Mouse (Mus musculus) lung, embryonic 14.5 days (tissue): ENCODE data around the gene Cenpe. TPM values are rescaled to one million over a fixed set of nuclear protein-coding genes. Genes with fewer than 3 reads are reported as not detected.
A peak's percentile ranks its signal among the peaks of the same experiment; 100 is the strongest.

Experiments
- ATAC-seq: fragments of 200-750 bp; cut with Nextera tagmentation; 2 replicates; pipeline ENCODE4 v1.8.0; 2017; ENCODE audit warnings: mild to moderate bottlenecking, moderate TSS enrichment, moderate library complexity; ENCODE audit not compliant: insufficient read depth
- DNase-seq: peaks from one replicate; pipeline ENCODE4 v3.0.0-alpha.2; 2015
- H3K27ac ChIP-seq: fragments of 300-500 bp; sonication (generic); 2 replicates; pipeline ENCODE4 v1.5.1; 2014; ENCODE audit warnings: low read depth, mild to moderate bottlenecking, moderate library complexity
- H3K27me3 ChIP-seq: fragments of 300-500 bp; sonication (generic); 2 replicates; pipeline ENCODE4 v1.6.1; 2014; ENCODE audit warnings: low read length, control low read depth; ENCODE audit not compliant: insufficient read depth
- H3K36me3 ChIP-seq: fragments of 300-500 bp; sonication (generic); 2 replicates; pipeline ENCODE4 v1.6.1; 2014; ENCODE audit warnings: control low read depth; ENCODE audit not compliant: insufficient read depth
- H3K4me1 ChIP-seq: fragments of 300-500 bp; sonication (generic); 2 replicates; pipeline ENCODE4 v1.6.1; 2014; ENCODE audit warnings: antibody characterized with exemption, control low read depth; ENCODE audit not compliant: insufficient read depth
- H3K4me2 ChIP-seq: fragments of 300-500 bp; sonication (generic); 2 replicates; pipeline ENCODE4 v1.6.1; 2014; ENCODE audit warnings: mild to moderate bottlenecking
- H3K4me3 ChIP-seq: fragments of 300-500 bp; sonication (generic); 2 replicates; pipeline ENCODE4 v1.5.1; 2014; ENCODE audit warnings: low read depth, low read length
- H3K9ac ChIP-seq: fragments of 300-500 bp; sonication (generic); 2 replicates; pipeline ENCODE4 v1.6.1; 2014
- H3K9me3 ChIP-seq: fragments of 300-500 bp; sonication (generic); 2 replicates; pipeline ENCODE4 v1.6.1; 2016; ENCODE audit warnings: low read depth, low read length, control low read depth
- CTCF ChIP-seq: IDR thresholded peaks from 2 replicates; pipeline ENCODE4 v1.5.1; 2016; ENCODE audit warnings: antibody characterized with exemption, low read depth
- WGBS: fragments of 180-500 bp; shearing (Covaris S2); extraction: QIAGEN DNeasy Blood & Tissue Kit; methylation state at CpG from one replicate; pipeline ENCODE4 v1.1.7; 2014; 5-methylcytosine and 5-hydroxymethylcytosine counted together
- polyA plus RNA-seq: library from polyadenylated mRNA; unstranded; fragments of >200 nt; fragmentation: Nextera tagmentation; extraction: Ambion mirVana; gene quantifications from 2 replicates; pipeline ENCODE4 v1.2.1, GENCODE M21; 2014

The Cenpe gene
- polyA plus RNA-seq, 1 experiment from 2014 or later = 43.8 TPM

DNA sequence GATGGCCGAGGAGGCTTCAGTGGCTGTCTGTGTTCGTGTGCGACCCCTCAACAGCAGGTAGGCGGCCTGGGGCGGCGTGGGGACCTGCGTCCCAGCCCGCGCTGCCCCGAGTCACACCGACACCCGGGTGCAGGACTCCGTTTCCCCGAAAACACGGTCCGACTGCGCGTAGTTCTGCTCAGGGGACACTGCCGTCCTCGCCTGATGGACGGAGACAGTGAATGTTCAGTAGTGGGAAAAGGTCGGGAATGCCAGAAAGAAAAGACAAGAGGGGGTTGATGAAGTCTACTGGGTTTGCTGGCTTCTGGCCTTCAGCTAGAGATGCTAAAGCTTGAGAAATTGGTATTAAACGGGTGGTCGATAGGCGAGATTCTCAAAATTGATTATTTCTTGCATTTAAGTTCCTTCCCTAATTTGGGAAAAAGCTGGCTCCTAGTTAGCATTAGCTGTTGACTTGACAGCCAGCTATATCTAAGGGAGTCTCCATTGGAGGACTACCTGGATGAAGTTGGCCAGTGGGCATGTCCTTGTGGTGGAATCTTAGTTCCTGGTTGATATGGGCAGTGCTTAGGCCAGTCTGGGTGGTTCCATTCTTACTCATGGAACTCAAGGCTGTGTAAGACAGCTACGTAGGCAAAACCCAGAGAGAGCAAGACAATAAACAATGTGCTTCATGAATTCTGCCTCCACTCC lies 467 bp downstream of the Cenpe start:
- H3K36me3 ChIP-seq = peaks cover 25% of the 10 kb centered on the region
- no peaks in the 10 kb centered on the region for H3K27me3 ChIP-seq
- H3K9ac ChIP-seq = peak overlapping the region; percentile 83
- under 1% methylated on average over 26 of the region's 26 CpGs for WGBS
- H3K4me3 ChIP-seq = peak overlapping the region; percentile 95
- TF ChIP-seq CTCF = no peak
- peak; percentile 15 for DNase-seq
- peak; percentile 35 for ATAC-seq
- peak overlapping the region; percentile 46; the same call in 1 of the 2 replicates for H3K27ac ChIP-seq
- H3K4me2 ChIP-seq = peak overlapping the region; percentile 83
- peaks cover 8% of the 10 kb centered on the region for H3K4me1 ChIP-seq
- H3K9me3 ChIP-seq = no peaks in the 10 kb centered on the region

DNA sequence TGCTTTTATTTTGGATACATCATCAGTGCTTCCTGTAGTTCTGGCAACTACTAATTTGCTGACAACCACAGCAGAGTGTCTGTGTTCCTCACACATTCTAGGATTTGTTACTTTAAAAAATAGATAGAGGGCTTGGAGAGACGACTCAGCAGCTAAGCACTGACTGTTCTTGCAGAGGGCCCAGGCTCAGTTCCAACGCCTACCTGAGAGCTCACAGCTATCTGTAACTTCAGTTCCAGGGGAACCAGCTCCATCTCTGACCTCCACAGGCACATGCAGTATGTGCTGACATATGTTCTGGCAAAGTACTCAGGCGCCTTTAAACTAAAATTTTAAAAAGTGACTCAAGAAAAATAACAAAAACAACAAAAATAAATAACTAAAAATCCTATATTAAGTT lies 19.7 kb downstream of the Cenpe start:
- no peak overlapping the region for H3K4me3 ChIP-seq
- no peaks in the 10 kb centered on the region for H3K9me3 ChIP-seq
- no peak overlapping the region for H3K27ac ChIP-seq
- WGBS = 74% methylated on average over 3 of the region's 3 CpGs
- H3K4me1 ChIP-seq = no peaks in the 10 kb centered on the region
- H3K9ac ChIP-seq = no peak overlapping the region
- TF ChIP-seq CTCF = no peak
- no peaks in the 10 kb centered on the region for H3K27me3 ChIP-seq
- no peak for DNase-seq
- H3K4me2 ChIP-seq = no peak overlapping the region
- ATAC-seq = no peak
- H3K36me3 ChIP-seq = peaks cover 69% of the 10 kb centered on the region

DNA sequence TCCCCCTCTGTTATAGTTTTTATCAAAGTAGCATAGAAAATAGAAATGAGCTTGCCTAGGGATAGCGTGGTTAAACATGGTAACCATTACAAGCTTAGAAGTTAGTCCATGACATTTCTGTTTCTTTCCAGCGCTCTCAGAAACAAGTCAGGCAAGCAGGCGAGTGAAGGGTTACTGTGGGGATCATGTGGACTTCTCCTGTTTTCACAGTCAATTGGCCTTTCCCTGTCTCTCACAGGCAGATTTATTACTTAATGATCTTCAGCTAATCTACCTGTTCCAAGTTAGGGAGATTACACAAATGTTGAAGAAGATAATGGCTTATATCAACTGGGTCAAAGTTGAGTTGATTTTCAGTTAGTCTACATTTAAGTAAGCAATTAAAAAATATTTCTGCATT lies 20.1 kb downstream of the Cenpe start:
- Histone ChIP-seq H3K27me3 (no peaks in the 10 kb centered on the region), H3K36me3 (peaks cover 73% of the 10 kb centered on the region), H3K9ac (no peak overlapping the region), H3K4me3 (no peak overlapping the region), H3K9me3 (no peaks in the 10 kb centered on the region), H3K4me2 (no peak overlapping the region), H3K27ac (no peak overlapping the region), H3K4me1 (no peaks in the 10 kb centered on the region)
- ATAC-seq (no peak), DNase-seq (no peak)
- WGBS = 93% methylated on average over 3 of the region's 3 CpGs
- TF ChIP-seq CTCF = no peak

DNA sequence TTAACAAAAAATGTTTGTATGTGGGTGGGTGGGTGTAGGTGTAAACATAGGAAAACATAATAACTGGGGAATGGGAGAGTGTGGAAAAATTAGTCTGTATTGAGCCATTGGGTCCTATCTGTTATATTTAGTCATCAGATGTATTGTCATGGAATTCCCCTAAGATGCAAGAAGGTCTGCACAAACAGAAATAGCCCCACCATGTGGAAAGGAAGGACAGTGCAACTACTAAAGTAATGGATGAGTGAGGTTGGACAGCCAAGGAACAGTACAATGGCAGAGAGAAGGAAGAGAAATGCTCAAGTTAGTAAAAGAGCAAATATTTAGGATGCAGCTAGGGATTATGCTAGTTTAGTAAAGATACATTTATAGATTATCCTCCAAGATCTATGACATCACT lies 33.4 kb downstream of the Cenpe start:
- no peaks in the 10 kb centered on the region for H3K4me1 ChIP-seq
- no peak overlapping the region for H3K4me3 ChIP-seq
- DNase-seq (peak; percentile 51), ATAC-seq (no peak)
- TF ChIP-seq CTCF = peak; percentile 48
- H3K27ac ChIP-seq = no peak overlapping the region
- no peaks in the 10 kb centered on the region for H3K9me3 ChIP-seq
- no peak overlapping the region for H3K4me2 ChIP-seq
- H3K9ac ChIP-seq = no peak overlapping the region
- H3K27me3 ChIP-seq = no peaks in the 10 kb centered on the region
- H3K36me3 ChIP-seq = peaks cover 94% of the 10 kb centered on the region

DNA sequence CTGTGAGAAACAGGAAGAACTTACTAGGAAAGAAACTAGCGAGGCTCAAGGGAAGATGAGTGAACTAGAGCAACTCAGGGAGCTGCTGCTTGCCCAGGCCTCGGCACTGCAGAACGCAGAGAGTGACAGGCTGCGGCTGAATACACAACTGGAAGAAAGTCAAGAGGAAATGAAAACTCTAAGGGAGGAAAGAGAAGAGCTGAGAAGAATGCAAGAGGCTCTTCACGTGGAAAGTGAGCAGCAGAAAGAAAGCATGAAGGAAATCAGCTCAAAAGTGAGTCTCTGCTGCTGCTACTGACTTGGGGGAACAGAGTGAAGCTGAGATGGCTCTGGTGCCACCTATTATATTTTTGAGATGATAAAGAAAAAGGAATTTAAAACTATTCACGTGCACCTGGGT lies 34.5 kb downstream of the Cenpe start:
- H3K9ac ChIP-seq = no peak overlapping the region
- 93% methylated on average over 6 of the region's 6 CpGs for WGBS
- no peaks in the 10 kb centered on the region for H3K9me3 ChIP-seq
- DNase-seq (no peak), ATAC-seq (no peak)
- H3K4me2 ChIP-seq = no peak overlapping the region
- no peak for TF ChIP-seq CTCF
- no peak overlapping the region for H3K27ac ChIP-seq
- no peak overlapping the region for H3K4me3 ChIP-seq
- no peaks in the 10 kb centered on the region for H3K27me3 ChIP-seq
- no peaks in the 10 kb centered on the region for H3K4me1 ChIP-seq
- peaks cover 95% of the 10 kb centered on the region for H3K36me3 ChIP-seq

DNA sequence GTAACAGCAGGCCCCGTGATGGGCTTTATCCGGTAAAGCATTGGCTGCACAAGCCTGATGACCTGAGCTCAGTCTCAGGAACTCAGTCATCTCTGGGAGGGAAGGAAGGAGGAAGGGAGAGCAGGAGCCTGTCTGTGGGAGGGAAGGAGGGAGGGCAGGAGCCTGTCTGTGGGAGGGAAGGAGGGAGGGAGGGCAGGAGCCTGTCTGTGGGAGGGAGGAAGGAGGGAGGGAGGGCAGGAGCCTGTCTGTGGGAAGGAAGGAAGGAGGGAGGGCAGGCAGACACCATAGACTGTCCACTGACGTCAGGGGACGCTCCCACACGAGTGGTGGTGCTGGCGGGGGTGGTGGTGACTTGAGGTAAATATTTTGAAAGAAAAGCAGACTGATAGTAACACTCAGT lies 36.8 kb downstream of the Cenpe start:
- H3K36me3 ChIP-seq = peaks cover 82% of the 10 kb centered on the region
- ATAC-seq (0 out of 2 replicates have a peak, but pooled peaks have one; percentile 52), DNase-seq (no peak)
- no peaks in the 10 kb centered on the region for H3K4me1 ChIP-seq
- no peak overlapping the region for H3K4me2 ChIP-seq
- H3K4me3 ChIP-seq = no peak overlapping the region
- no peaks in the 10 kb centered on the region for H3K27me3 ChIP-seq
- WGBS = 68% methylated on average over 6 of the region's 6 CpGs
- TF ChIP-seq CTCF = no peak
- H3K27ac ChIP-seq = no peak overlapping the region
- no peaks in the 10 kb centered on the region for H3K9me3 ChIP-seq
- no peak overlapping the region for H3K9ac ChIP-seq

DNA sequence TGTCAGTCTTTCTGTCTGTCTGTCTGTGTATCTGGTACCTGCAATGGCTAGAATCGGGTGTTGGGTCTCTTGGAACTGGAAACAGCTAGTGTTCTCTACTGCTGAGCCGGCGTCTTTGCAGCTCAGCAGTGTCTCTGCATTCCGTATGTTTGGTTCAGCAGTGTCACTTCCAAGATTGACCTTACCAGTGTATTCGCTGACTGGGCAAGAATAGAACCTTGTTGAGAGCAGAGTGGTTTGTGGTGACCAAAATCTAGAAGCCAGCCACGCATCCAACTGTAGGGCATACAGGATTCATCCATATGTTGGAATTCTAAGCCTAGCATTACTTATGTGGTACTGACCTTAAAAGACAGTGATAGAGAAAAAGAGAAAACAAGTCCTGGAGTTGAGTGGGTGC lies 39.5 kb downstream of the Cenpe start:
- no peak for ATAC-seq
- no peak for DNase-seq
- no peak overlapping the region for H3K4me3 ChIP-seq
- H3K9me3 ChIP-seq = no peaks in the 10 kb centered on the region
- no peak overlapping the region for H3K27ac ChIP-seq
- H3K9ac ChIP-seq = no peak overlapping the region
- no peaks in the 10 kb centered on the region for H3K27me3 ChIP-seq
- WGBS = 91% methylated on average over 6 of the region's 6 CpGs
- H3K4me1 ChIP-seq = no peaks in the 10 kb centered on the region
- no peak overlapping the region for H3K4me2 ChIP-seq
- no peak for TF ChIP-seq CTCF
- H3K36me3 ChIP-seq = peaks cover 77% of the 10 kb centered on the region
